Mouse (Mus musculus) heart, adult 2 months (tissue): Measurements from ENCODE around the gene Mettl16.

Experiments
- CTCF ChIP-seq: fragments of 200-600 bp; IDR thresholded peaks from 2 replicates; pipeline ENCODE4 v1.8.1; 2022; ENCODE audit warnings: antibody characterized with exemption, mild to moderate bottlenecking, moderate library complexity
- EP300 ChIP-seq: fragments of 200-500 bp; IDR thresholded peaks from 2 replicates; pipeline ENCODE4 v1.6.1; 2011; ENCODE audit warnings: low read depth, low read length, control low read depth; ENCODE audit not compliant: insufficient read depth

DNA sequence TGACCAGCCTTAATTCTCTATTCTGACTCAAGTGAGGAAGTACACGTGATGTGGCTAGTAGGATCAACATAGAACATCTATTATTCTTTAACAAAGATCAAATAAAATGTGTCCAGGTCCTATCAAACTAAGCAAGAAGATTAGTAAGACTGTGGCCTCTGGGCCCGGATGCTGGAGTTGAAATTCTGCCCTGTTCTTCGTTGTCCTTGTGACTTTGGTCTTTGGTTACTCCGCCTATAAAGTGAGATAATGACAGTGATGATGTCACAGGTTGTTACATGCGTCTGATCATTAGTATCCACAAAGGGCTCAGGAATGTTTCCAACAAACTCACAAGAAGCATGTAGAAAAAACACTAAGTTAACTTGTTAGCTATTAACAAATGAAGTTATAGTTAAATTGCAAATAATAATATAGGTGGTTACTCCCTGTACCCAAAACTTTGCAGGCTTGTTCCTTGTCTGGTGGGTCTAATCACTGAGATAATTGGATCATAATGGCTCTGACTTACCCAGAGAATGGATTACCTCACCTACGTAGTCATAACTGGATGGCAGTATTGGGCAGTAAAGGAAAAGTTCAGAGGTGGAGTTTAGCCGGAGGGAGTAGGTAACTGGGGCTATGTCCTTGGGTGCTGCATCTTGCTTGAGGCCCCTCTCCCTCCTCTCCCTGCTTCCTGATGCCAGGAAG lies 19.8 kb upstream of the Mettl16 start:
- TF ChIP-seq EP300 (no peak), CTCF (no peak)
